Mouse (Mus musculus) lung, postnatal 0 days (tissue): ENCODE results near the gene Castor1.

ENCODE experiments used
- CTCF ChIP-seq: IDR thresholded peaks from 2 replicates; pipeline ENCODE4 v1.5.1; 2016; ENCODE audit warnings: antibody characterized with exemption, mild to moderate bottlenecking
- EP300 ChIP-seq: IDR thresholded peaks from 2 replicates; pipeline ENCODE4 v1.6.1; 2016; ENCODE audit warnings: antibody characterized with exemption, mild to moderate bottlenecking, control low read depth

DNA sequence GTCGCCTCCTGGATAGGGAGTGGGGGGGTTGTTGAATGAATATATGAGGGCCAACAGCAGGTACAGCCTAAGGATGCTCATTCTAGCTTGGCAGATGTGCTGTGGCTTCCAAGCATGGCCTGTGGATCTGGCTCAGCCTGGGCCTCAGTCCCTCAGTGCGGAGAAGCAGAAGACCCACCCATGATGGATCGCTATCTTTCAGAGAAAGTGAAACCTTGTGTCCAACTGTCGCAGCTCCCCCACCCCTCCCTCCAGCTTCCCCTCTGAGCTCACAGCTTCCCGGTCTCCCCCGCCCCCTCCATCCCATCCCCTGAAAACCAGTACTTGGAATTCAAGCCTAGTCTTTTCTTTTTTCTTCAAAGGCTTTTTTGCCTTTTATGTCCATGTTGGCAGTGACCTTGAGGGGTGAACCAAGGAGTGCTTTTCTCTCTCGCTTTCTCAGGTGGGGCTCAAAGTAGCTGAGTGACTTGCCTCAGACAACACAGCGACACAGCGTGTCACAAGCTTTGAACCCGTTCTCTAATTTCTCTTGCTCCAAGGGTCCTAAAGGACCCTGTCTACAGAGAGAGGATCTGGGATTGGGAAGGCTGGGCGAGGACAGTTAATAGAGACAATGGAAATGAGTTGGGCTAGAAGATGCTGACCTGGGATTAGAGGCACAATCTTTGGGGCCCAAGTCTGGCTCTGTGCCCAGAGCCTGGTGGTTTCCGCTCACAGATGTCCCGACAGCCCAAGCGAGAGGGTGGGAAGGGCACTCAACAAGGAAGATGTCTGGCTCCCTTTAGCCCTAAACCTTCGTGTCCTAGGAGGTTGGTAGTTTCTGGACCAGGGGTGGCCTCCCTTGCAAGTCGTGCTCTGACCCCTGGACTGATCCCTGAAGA lies 17.9 kb downstream of the Castor1 start, which contains the start of gene Osm:
- TF ChIP-seq CTCF (no peak), EP300 (no peak)
